Comparison of ENCODE assay signal across 31 mouse cellular contexts in the genomic region with DNA sequence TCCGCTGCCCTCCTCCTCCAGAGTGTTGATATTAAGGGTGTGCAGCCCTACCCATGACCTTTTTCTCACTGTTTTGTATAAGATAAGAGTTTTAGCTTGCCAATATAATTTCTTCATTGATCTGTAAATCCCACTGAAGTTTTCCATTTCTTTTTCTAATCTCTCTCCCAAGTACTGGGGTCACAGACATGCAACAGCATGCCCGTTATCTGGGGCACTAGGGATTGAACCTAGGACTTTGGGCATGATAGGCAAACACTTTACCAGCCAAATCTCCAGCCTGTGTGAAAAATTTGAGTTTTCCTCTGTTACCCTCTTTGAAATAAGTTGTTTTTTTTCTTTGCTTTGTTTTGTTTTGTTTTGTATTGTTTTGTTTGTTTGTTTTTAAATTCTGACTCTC.
"Had no signal": no experiment of that assay in that cellular context is flagged by ENCODE, and none has a peak within 500 bp of the region (broad histone marks: within the 10 kb centered on the region; RNA-seq: fewer than 3 reads in every experiment).

No protein-coding gene starts in this region.

- H3K27me3 ChIP-seq: limb, embryonic 12.5 days; limb, embryonic 13.5 days; limb, embryonic 15.5 days; liver, embryonic 12.5 days; liver, embryonic 13.5 days; liver, embryonic 15.5 days; lung, embryonic 15.5 days; midbrain, embryonic 12.5 days; midbrain, embryonic 13.5 days; midbrain, embryonic 15.5 days; neural tube, embryonic 12.5 days had no signal

- H3K4me3 ChIP-seq: left cerebral cortex, adult 2 months; limb, embryonic 12.5 days; limb, embryonic 13.5 days; limb, embryonic 15.5 days; liver, embryonic 12.5 days; liver, embryonic 13.5 days; liver, embryonic 15.5 days; lung, embryonic 15.5 days; megakaryocyte, embryonic 14.5 days; midbrain, embryonic 10.5 days; midbrain, embryonic 12.5 days; midbrain, embryonic 13.5 days; midbrain, embryonic 15.5 days; myocyte; neural tube, embryonic 12.5 days had no signal

- H3K9me3 ChIP-seq: limb, embryonic 12.5 days; limb, embryonic 13.5 days; limb, embryonic 15.5 days; liver, embryonic 12.5 days; liver, embryonic 13.5 days; liver, embryonic 15.5 days; lung, embryonic 15.5 days; midbrain, embryonic 10.5 days; midbrain, embryonic 13.5 days; midbrain, embryonic 15.5 days; neural tube, embryonic 12.5 days had no signal

- DNase-seq: left cerebral cortex, postnatal 4 days; liver; liver, embryonic 13.5 days; lung, adult 18-20 months; lung, adult 2 months; lung, embryonic 14.5 days; lung, postnatal 10 days; lung, postnatal 14 days; lung, postnatal 36 days; lung, postnatal 4 days; midbrain, embryonic 14.5 days had no signal

- H3K27ac ChIP-seq: left cerebral cortex, adult 2 months; limb, embryonic 12.5 days; limb, embryonic 13.5 days; limb, embryonic 15.5 days; liver, embryonic 12.5 days; liver, embryonic 13.5 days; liver, embryonic 14.5 days; liver, embryonic 15.5 days; lung, embryonic 15.5 days; macrophage; midbrain, embryonic 10.5 days; midbrain, embryonic 12.5 days; midbrain, embryonic 13.5 days; midbrain, embryonic 15.5 days; neural tube, embryonic 12.5 days had no signal

- H3K9ac ChIP-seq: limb, embryonic 12.5 days; limb, embryonic 13.5 days; limb, embryonic 15.5 days; liver, embryonic 12.5 days; liver, embryonic 13.5 days; liver, embryonic 14.5 days; liver, embryonic 15.5 days; lung, embryonic 14.5 days; lung, embryonic 15.5 days; midbrain, embryonic 12.5 days; midbrain, embryonic 13.5 days; midbrain, embryonic 15.5 days; neural tube, embryonic 12.5 days had no signal

- H3K4me2 ChIP-seq: limb, embryonic 12.5 days; limb, embryonic 13.5 days; limb, embryonic 15.5 days; liver, embryonic 11.5 days; liver, embryonic 12.5 days; liver, embryonic 13.5 days; liver, embryonic 15.5 days; lung, embryonic 14.5 days; lung, embryonic 15.5 days; midbrain, embryonic 11.5 days; midbrain, embryonic 12.5 days; midbrain, embryonic 13.5 days; midbrain, embryonic 15.5 days; neural tube, embryonic 12.5 days had no signal

- H3K36me3 ChIP-seq: limb, embryonic 12.5 days; limb, embryonic 13.5 days; limb, embryonic 15.5 days; liver, embryonic 12.5 days; liver, embryonic 13.5 days; liver, embryonic 15.5 days; lung, embryonic 15.5 days; midbrain, embryonic 10.5 days; midbrain, embryonic 12.5 days; midbrain, embryonic 13.5 days; midbrain, embryonic 15.5 days; neural tube, embryonic 12.5 days had no signal

- ATAC-seq: liver, embryonic 12.5 days; lung, postnatal 0 days; midbrain, embryonic 13.5 days; midbrain, embryonic 15.5 days; midbrain, embryonic 16.5 days had no signal

- H3K4me1 ChIP-seq: limb, embryonic 15.5 days; liver, embryonic 12.5 days; liver, embryonic 13.5 days; liver, embryonic 15.5 days; lung, embryonic 15.5 days; midbrain, embryonic 10.5 days; midbrain, embryonic 12.5 days; midbrain, embryonic 13.5 days; midbrain, embryonic 15.5 days; neural tube, embryonic 12.5 days had no signal
